Mouse (Mus musculus): ENCODE results near the gene Serpinb5. TPM values are rescaled to one million over a fixed set of nuclear protein-coding genes. Genes with fewer than 3 reads are reported as not detected.

The Serpinb5 gene
- total RNA-seq, 2 experiments from 2014 or later = not detected

Other genes with a start within 250 kb of the Serpinb5 start
- gene Bcl2, start 146.9 kb upstream of the Serpinb5 start, total RNA-seq (2015) = 30.3 and 32.6 TPM in 2 replicates
- 29.1 and 31.1 TPM in 2 replicates for gene Bcl2, start 146.9 kb upstream of the Serpinb5 start, total RNA-seq (2017)
- 11.3 and 12.8 TPM in 2 replicates for gene Kdsr, start 101.4 kb upstream of the Serpinb5 start, total RNA-seq (2015)
- gene Kdsr, start 101.4 kb upstream of the Serpinb5 start, total RNA-seq (2017) = 32.4 and 36.6 TPM in 2 replicates
- gene Vps4b, start 64.4 kb upstream of the Serpinb5 start, total RNA-seq (2015) = 95.7 and 107 TPM in 2 replicates
- 86.3 and 105 TPM in 2 replicates for gene Vps4b, start 64.4 kb upstream of the Serpinb5 start, total RNA-seq (2017)
- gene Serpinb12, start 73.3 kb downstream of the Serpinb5 start, total RNA-seq (2015) = 0.24 TPM in 1 of 2 replicates, not detected in the other
- gene Serpinb12, start 73.3 kb downstream of the Serpinb5 start, total RNA-seq (2017) = not detected in 2 replicates
- not detected in 2 replicates for gene Serpinb13, start 119.8 kb downstream of the Serpinb5 start, total RNA-seq (2015)
- not detected in 2 replicates for gene Serpinb13, start 119.8 kb downstream of the Serpinb5 start, total RNA-seq (2017)
- not detected in 2 replicates for gene Serpinb3a, start 191.1 kb downstream of the Serpinb5 start, total RNA-seq (2015)
- not detected in 2 replicates for gene Serpinb3a, start 191.1 kb downstream of the Serpinb5 start, total RNA-seq (2017)
- gene Serpinb3d, start 222.3 kb downstream of the Serpinb5 start, total RNA-seq (2015) = not detected in 2 replicates
- not detected in 2 replicates for gene Serpinb3d, start 222.3 kb downstream of the Serpinb5 start, total RNA-seq (2017)

Data from megakaryocyte progenitor cell, adult 5-6 weeks (primary cell).